Mouse (Mus musculus) adrenal gland, adult 8-10 months (tissue): ENCODE data around the gene Setd7. TPM values are rescaled to one million over a fixed set of nuclear protein-coding genes. Genes with fewer than 3 reads are reported as not detected.

Experiments used
- DNase-seq: peaks from one replicate; pipeline ENCODE4 v3.0.0; 2022
- total RNA-seq, 4 experiments: library from RNA; stranded (reverse); gene quantifications; 2 replicates each; pipeline ENCODE4 v1.2.4; 2022

The Setd7 gene
- total RNA-seq, 4 experiments from 2014 or later, result 52.6 to 77.9 (median 66.4) TPM

DNA sequence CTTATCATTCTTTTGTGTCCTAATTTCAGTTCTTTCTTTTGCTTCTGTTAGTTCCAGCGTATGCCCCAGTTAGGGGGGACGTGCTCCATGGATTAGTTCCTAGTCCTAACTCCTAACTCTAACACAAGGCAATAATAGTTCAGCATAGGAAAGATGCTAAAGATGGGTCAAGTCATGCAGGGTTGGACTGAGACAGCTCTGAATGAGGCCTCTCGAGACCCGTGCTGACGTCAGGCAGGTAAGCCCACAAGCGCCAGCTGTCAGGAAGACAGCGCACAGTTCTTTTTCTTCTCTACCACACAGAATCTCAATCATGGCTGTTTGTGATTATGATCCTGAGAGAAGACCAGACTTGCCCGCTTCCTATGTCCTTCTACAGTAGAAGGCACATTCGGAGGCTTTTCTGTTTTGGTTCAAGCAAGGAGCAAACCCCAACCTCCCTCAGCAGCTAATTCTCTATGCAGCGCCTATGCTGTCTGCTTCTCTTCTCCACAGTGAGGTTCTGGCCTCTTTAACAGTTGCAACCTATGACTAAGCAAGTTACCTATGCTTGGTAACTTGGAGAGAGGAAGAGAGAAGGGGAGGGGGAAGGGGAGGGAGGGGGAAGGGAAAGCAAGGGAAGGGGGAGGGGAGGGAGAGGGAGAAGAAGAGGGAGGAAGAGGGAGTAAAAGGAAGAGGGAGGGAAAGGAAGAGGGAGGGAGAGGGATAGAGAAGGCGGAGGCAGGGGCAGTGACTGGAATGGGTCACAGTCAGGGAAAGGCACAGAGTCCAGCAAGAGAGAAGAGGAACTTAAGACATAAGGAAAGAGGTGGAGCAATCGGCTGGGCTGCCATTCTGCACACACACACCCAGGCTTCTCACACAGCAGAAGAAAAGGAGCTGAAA is 42.6 kb downstream of the Setd7 start:
- DNase-seq, result no peak

- DNase-seq, result no peak
These were observed 43.2 kb downstream of the Setd7 start for GRCm38 (mm10) chr3:51517467-51517866.

DNA sequence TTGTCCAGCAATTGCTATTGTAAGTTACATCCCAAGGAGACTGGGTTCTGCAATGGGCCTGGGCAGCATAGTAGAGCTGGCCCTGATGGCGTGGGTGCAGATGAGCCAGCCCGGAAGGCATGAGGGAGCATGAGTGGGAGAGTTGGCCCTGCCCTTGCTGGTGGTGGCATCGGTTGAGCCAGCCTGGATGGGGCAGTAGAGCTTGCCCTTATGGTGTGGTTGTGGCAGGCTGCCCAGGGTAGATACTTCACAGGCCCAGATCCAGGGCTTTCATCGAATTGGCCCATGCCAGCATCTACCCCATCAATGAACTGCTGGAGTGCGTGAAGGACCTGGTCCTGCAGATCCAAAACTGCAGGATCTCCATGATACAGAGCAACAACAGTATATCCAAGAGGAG is 48.7 kb downstream of the Setd7 start:
- DNase-seq, result no peak

GRCm38 (mm10) chr3:51510903-51511302 is 49.8 kb downstream of the Setd7 start:
- DNase-seq, result peak; percentile 47

- DNase-seq, result no peak
These were observed 55.2 kb downstream of the Setd7 start for GRCm38 (mm10) chr3:51505465-51505864.

GRCm38 (mm10) chr3:51504385-51504952 is 56.2 kb downstream of the Setd7 start:
- DNase-seq, result no peak

GRCm38 (mm10) chr3:51499876-51500275 is 60.8 kb downstream of the Setd7 start:
- no peak for DNase-seq

- no peak for DNase-seq
These were observed 62.0 kb downstream of the Setd7 start for GRCm38 (mm10) chr3:51498659-51499058.

DNA sequence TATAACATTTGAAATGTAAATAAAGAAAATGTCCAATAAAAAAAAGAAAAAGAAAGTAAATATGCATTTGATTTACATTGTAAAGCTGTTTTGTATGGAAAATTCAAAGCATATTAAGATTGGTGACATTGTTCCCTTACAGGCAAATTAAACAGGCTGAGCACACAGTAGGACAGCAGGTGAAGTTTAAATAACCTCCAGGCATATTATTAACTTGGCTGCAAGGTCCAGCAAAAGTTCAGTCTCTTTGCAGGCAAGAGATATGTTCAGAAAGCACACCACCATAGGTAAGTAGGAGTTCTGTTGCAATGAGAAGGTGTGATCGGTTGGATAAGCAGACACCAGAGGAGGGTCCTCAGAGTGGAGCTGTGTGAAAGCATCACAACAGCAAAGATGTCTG is 62.7 kb downstream of the Setd7 start:
- DNase-seq, result no peak

DNA sequence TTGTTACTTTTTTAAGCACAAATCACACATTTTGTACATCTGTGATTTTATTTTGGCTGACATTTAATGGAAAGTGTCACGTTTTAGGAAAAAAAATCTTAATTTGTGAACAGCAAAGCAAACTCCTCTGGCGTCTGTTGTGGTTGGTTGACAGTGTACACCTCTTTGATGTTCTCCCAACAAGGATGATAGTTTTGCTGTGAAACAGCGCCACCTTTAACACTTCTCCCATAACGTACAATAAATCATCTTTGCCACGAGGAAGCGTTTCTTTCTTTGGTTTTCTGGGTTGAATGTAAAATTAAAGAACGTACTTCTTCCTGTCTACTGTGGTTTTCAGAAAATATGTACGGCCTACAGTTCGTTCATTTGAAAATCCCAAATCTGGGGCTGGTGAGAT is 65.0 kb downstream of the Setd7 start:
- DNase-seq, result no peak

GRCm38 (mm10) chr3:51494466-51494865 is 66.2 kb downstream of the Setd7 start:
- DNase-seq, result no peak

DNA sequence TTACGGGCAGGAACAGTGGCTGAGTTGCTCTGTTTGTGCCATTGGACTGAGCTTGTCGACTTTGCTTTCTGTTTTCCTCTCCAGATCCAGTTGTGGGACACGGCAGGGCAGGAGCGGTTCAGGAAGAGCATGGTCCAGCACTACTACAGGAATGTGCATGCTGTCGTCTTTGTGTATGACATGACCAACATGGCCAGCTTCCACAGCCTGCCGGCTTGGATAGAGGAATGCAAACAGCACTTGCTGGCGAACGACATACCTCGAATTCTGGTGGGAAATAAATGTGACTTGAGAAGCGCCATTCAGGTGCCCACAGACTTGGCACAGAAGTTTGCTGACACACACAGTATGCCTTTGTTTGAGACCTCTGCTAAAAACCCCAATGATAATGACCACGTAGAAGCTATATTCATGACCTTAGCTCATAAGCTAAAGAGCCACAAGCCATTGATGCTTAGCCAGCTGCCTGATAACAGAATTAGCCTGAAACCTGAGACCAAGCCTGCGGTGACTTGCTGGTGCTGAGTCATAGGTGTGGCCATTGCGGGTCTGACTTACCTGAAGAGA is 67.3 kb downstream of the Setd7 start:
- no peak for DNase-seq

DNA sequence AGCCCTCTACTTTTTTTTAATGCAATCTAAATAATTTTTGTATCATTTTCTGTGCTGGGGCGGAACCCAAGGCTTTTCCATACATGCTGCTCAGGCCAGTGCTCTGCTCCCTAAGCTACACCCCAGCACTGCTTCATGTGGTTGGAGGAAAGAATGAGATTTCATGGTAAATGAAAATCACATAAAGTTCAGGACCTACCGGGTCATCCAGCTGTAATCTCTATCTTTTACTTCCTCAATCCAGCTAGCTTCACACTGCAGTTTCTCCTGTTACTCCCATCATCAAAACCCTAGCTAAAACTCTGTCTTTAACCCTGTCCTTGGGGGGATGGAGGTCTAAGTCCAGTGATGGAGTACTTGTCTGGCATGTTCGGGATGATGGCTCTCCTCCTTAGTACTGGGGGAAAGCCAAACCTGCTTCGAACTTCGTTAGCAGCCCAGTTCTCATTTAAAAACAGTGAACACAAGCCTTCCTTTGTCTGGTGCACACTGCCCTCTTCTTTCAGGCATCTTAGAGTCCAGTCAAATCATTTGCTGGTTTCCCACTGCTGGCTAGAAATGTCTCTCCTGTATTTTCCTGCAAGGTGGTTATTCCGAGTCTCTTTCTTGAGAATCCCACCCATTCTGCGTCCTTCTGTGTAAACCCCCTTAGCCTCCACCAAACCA is 70.5 kb downstream of the Setd7 start:
- no peak for DNase-seq

- DNase-seq, result no peak
These were observed 74.0 kb downstream of the Setd7 start for GRCm38 (mm10) chr3:51486491-51487195.

DNA sequence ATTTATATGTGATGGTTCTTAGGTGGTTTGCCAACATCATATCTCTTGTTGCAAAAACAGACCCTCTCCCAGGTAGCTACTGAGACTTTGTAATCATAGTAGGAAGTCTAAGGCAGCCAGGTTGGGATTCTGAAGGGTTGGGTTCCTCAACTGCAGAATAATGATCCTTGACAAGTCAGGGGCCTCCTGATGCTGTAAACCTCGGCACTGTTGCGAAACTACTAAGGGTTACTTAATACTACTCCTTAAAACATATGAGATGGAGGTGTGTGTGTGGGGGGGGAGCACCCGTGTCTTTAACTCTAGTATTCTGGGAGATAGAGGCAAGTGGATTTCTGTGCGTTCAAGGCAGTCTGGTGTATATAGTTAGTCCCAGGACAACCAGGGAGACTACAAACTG is 75.3 kb downstream of the Setd7 start:
- no peak for DNase-seq

GRCm38 (mm10) chr3:51484370-51484769 is 76.3 kb downstream of the Setd7 start:
- DNase-seq, result no peak

DNA sequence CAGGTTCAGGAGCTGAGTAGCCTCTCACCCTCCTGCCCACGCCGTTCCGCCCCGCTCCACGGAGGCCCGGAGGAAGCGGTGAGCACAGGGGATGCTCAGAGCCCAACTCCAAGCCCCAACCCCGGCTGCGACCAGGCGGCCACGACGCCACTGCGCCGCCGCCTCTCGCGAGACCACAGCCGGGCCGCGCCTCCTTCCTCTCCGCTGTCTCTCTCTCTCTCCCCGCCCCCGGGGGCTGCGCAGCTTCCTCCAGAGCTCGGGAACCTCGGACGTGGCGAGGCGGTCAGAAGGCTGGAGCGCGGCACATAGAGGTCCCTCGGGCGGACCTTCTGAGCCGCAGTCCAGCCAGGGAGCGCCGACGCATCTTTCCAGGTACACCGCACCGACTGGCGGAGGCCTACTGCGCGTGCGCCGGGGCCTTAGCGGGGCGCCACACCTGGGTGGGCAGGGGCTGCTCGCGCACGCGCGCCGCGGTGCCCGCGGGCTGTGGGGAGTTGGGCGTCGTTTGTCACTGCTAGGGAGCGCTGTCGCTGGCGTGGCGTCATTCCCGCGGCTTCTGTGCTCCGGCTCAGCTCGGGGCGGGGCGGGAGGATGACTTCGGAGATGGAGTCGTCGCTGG is 76.8 kb downstream of the Setd7 start, which contains the start of gene Rab33b:
TSS of gene Rab33b (plus strand) at position 180 of the 619 bp plus-strand sequence.
- DNase-seq, result peak; percentile 97

- DNase-seq, result no peak
These were observed 77.9 kb downstream of the Setd7 start for GRCm38 (mm10) chr3:51482781-51483180.

- no peak for DNase-seq
These were observed 78.8 kb downstream of the Setd7 start for GRCm38 (mm10) chr3:51481881-51482280.

DNA sequence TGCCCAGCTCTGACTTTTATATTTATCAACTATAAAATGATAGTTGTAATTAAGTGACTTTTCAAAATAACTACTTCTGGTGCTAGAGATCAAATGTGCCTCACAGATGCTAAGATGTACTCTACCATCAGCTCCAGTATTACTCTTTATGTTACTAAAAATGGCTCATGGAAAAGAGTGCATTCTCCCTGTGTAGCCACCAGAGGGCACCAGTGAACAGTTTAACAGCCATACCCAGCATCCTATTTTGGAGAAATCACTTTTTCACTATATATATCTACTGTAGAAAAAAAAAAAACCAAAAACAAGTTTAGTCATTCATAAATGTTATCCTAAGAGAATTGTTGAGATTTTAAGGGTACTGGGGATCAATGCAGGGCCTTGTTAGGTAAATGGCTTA is 79.6 kb downstream of the Setd7 start:
- no peak for DNase-seq

DNA sequence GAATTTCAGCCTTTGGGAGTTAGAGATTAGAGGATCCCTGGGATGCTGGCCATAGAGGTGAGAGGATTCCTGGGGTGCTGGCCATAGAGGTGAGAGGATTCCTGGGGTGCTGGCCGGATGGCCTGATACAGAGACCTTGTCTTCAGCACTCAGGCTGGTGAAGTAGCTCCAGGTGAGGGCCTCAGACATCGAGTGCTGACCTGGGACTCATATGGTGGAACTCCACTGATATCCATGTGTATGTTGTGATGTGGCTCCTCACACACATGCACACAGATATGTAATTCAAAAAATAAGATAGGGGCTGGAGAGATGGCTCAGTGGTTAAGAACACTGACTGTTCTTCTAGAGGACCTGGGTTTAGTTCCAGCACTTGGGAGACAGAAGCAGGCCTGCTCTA is 80.8 kb downstream of the Setd7 start:
- no peak for DNase-seq

DNA sequence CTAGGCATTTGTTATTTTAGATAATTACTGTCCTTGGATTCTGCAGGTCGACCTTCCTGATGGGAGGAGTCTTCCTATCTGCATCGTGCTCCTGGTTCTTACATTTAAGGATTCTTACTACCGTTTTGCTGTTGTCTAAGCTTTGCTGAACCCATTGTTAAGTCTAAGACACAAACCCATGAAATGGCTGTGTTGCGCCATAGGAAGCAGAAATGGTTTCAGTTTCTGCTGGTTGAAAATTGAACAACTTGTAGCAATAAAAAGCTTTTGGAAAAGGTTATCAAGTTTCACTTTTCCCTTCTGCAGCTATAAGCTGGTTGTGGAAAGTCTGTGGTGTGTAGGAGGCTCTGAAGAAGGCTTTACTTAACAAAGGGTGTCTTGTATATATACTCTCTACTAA is 85.0 kb downstream of the Setd7 start:
- DNase-seq, result no peak
